In the genomic region with DNA sequence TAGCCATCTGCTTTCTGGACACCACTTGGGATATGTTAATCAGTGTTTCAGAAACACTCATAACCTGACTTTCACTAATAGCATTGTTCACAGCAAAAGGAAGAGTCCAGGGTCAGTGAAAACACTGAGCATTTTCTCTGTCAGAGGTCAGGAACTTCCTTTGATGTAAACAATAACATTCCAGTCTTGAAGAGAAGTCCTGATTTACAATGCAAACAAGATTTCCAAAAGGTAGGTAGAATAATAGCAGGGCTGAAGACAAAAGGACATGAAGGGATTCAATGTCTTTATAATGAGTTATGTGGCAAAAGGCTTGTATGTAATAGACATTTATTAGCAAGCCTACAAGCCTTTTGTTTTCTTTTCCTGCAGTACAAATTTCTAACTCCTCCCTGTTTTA, we compare ENCODE assay signal across 17 mouse cellular contexts.
DNase-seq lines count a peak whose midpoint lies in the region.
"Had no signal": no experiment of that assay in that cellular context is flagged by ENCODE, and none has a peak within 500 bp of the region (broad histone marks: within the 10 kb centered on the region; RNA-seq: fewer than 3 reads in every experiment).

No protein-coding gene starts in this region.

- DNase-seq in ES-CJ7 (ENCODE audit: low read depth, low spot score) (peak; percentile 47), ZHBTc4 (ENCODE audit: low read depth, low spot score) (peak; percentile 58)
- peak; percentile 0 for DNase-seq in embryo, embryonic 11 days
- DNase-seq in spleen, adult 12 weeks (ENCODE audit: low spot score) = no peak
- DNase-seq in testis, postnatal 14 days (ENCODE audit: low spot score) = no peak
- DNase-seq in frontal cortex, postnatal 14 days (ENCODE audit: low spot score in 2 of 2) = no peak
- DNase-seq: adrenal gland, postnatal 10 days; adrenal gland, postnatal 36 days; cerebellum, adult 18-20 months; cerebellum, adult 9-10 months; cerebellum, postnatal 14 days; forebrain, postnatal 0 days; gastrocnemius, postnatal 10 days; gastrocnemius, postnatal 36 days; heart, adult 2 months; heart, postnatal 14 days; heart, postnatal 4 days had no signal

Comparison
In these comparisons a context has a peak if more than half of its experiments do, and no peak if none do; other contexts are left out.
1. DNase-seq: peak in ES-CJ7 (single experiment), ZHBTc4 (single experiment) and embryo, embryonic 11 days (single experiment); none in spleen, adult 12 weeks (single experiment), testis, postnatal 14 days (single experiment) and frontal cortex, postnatal 14 days (0 of 2).